Comparison of ENCODE assay signal across 25 mouse cellular contexts in genomic region chr11:109760063-109760462, GRCm38 (mm10). TPM values are rescaled to one million over a fixed set of nuclear protein-coding genes. Genes with fewer than 3 reads are reported as not detected.
"Had no signal": no experiment of that assay in that cellular context is flagged by ENCODE, and none has a peak within 500 bp of the region (broad histone marks: within the 10 kb centered on the region; RNA-seq: fewer than 3 reads in every experiment).

No protein-coding gene starts in this region.

- H3K4me3 ChIP-seq: heart, adult 2 months; heart, embryonic 13.5 days; heart, embryonic 15.5 days; hindbrain, embryonic 13.5 days; hindbrain, embryonic 15.5 days; kidney, embryonic 15.5 days; left cerebral cortex, adult 2 months; limb, embryonic 10.5 days; limb, embryonic 12.5 days had no signal

- H3K36me3 ChIP-seq: heart, embryonic 13.5 days; heart, embryonic 15.5 days; hindbrain, embryonic 13.5 days; hindbrain, embryonic 15.5 days; kidney, embryonic 15.5 days; limb, embryonic 10.5 days; limb, embryonic 12.5 days had no signal

- DNase-seq: gastrocnemius, postnatal 14 days; gastrocnemius, postnatal 36 days; heart, adult 2 months; heart, postnatal 14 days; heart, postnatal 36 days; kidney, adult 11 months; kidney, adult 2 months; kidney, adult 9 months; kidney, postnatal 14 days; kidney, postnatal 36 days; layer of hippocampus, adult 9-11 months; layer of hippocampus, postnatal 36 days; liver had no signal

- H3K27me3 ChIP-seq: heart, embryonic 13.5 days; heart, embryonic 15.5 days; hindbrain, embryonic 13.5 days; hindbrain, embryonic 15.5 days; kidney, embryonic 15.5 days; limb, embryonic 12.5 days had no signal

- H3K4me1 ChIP-seq: heart, embryonic 13.5 days; heart, embryonic 15.5 days; hindbrain, embryonic 15.5 days; kidney, embryonic 15.5 days; limb, embryonic 10.5 days; limb, embryonic 12.5 days had no signal

- H3K4me2 ChIP-seq: heart, embryonic 11.5 days; heart, embryonic 13.5 days; heart, embryonic 15.5 days; hindbrain, embryonic 13.5 days; hindbrain, embryonic 15.5 days; kidney, embryonic 15.5 days; limb, embryonic 12.5 days had no signal

- H3K9ac ChIP-seq: heart, embryonic 13.5 days; heart, embryonic 15.5 days; hindbrain, embryonic 13.5 days; hindbrain, embryonic 15.5 days; kidney, embryonic 15.5 days; limb, embryonic 12.5 days had no signal

- H3K9me3 ChIP-seq: heart, embryonic 13.5 days; heart, embryonic 15.5 days; hindbrain, embryonic 13.5 days; hindbrain, embryonic 15.5 days; kidney, embryonic 15.5 days; limb, embryonic 10.5 days; limb, embryonic 12.5 days had no signal

- H3K27ac ChIP-seq: heart, adult 2 months; heart, embryonic 13.5 days; heart, embryonic 15.5 days; hindbrain, embryonic 13.5 days; hindbrain, embryonic 15.5 days; hindbrain, postnatal 0 days; kidney, embryonic 15.5 days; kidney, postnatal 0 days; left cerebral cortex, adult 2 months; limb, embryonic 10.5 days; limb, embryonic 12.5 days had no signal

RNA-seq across cellular contexts. Expression of gene Fam20a, which starts 38.0 kb away (rescaled TPM):
- total RNA-seq: hematopoietic stem cell, adult 5-6 weeks had no signal
